11 mouse cellular contexts compared by ENCODE assay signal in genomic region chr12:118186881-118187489, GRCm38 (mm10). TPM values are rescaled to one million over a fixed set of nuclear protein-coding genes. Genes with fewer than 3 reads are reported as not detected.
DNase-seq lines count a peak whose midpoint lies in the region; ATAC-seq lines count a peak whose summit lies in the region.
"Had no signal": no experiment of that assay in that cellular context is flagged by ENCODE, and none has a peak within 500 bp of the region (broad histone marks: within the 10 kb centered on the region; RNA-seq: fewer than 3 reads in every experiment).

No protein-coding gene starts in this region.

- peaks cover 30% of the 10 kb centered on the region for H3K4me1 ChIP-seq in forebrain, embryonic 10.5 days
- H3K4me1 ChIP-seq in forebrain, embryonic 15.5 days = peaks cover 3% of the 10 kb centered on the region; the same call in 1 of the 2 replicates
- H3K4me1 ChIP-seq in midbrain, embryonic 10.5 days = peaks cover 28% of the 10 kb centered on the region
- no peaks in the 10 kb centered on the region for H3K4me1 ChIP-seq in midbrain, embryonic 15.5 days
- peaks cover 7% of the 10 kb centered on the region; the same call in 1 of the 2 replicates for H3K4me1 ChIP-seq in forebrain, embryonic 14.5 days (ENCODE audit: control insufficient read depth, insufficient read depth, low read length)

- 13% methylated on average over 4 of the region's 4 CpGs for WGBS in forebrain, embryonic 10.5 days
- 9% methylated on average over 4 of the region's 4 CpGs for WGBS in forebrain, embryonic 15.5 days
- 26% methylated on average over 4 of the region's 4 CpGs for WGBS in midbrain, embryonic 10.5 days
- WGBS in midbrain, embryonic 15.5 days = 16% methylated on average over 4 of the region's 4 CpGs
- WGBS in forebrain, embryonic 14.5 days = 6% methylated on average over 4 of the region's 4 CpGs

- no peak overlapping the region for H3K4me2 ChIP-seq in forebrain, embryonic 15.5 days (replicated peaks)
- H3K4me2 ChIP-seq in midbrain, embryonic 15.5 days = no peak overlapping the region
- no peak overlapping the region for H3K4me2 ChIP-seq in forebrain, embryonic 14.5 days (ENCODE audit: low read length)

- ATAC-seq in forebrain, embryonic 15.5 days (replicated peaks) = no peak
- no peak for ATAC-seq in midbrain, embryonic 15.5 days (replicated peaks)
- no peak for ATAC-seq in forebrain, embryonic 14.5 days
- no peak for ATAC-seq in megakaryocyte progenitor cell, adult 5-6 weeks (replicated peaks; ENCODE audit: poor library complexity)
- ATAC-seq: activated CD4-positive, CD25-positive, alpha-beta regulatory T cell, adult 4 months; inflammation-experienced regulatory T-cells, adult 6 months had no signal

- DNase-seq in forebrain, embryonic 10.5 days (ENCODE audit: extremely low spot score, low spot score) = peak; percentile 50
- DNase-seq in midbrain, embryonic 10.5 days (ENCODE audit: low spot score) = peak; percentile 56
- peak; percentile 21 for DNase-seq in forebrain, embryonic 14.5 days (ENCODE audit: low spot score)
- DNase-seq in retina, embryonic 14.5 days (ENCODE audit: low spot score) = peak; percentile 90
- DNase-seq in layer of hippocampus, adult 9-10 months (ENCODE audit: low spot score) = no peak

- no peak overlapping the region for H3K9ac ChIP-seq in forebrain, embryonic 15.5 days (replicated peaks)
- H3K9ac ChIP-seq in midbrain, embryonic 15.5 days = no peak overlapping the region
- H3K9ac ChIP-seq in forebrain, embryonic 14.5 days (ENCODE audit: low read length) = no peak overlapping the region

- H3K27me3 ChIP-seq in forebrain, embryonic 10.5 days (ENCODE audit: poor library complexity, severe bottlenecking) = peaks cover 72% of the 10 kb centered on the region
- no peaks in the 10 kb centered on the region; the same call in 1 of the 2 replicates for H3K27me3 ChIP-seq in forebrain, embryonic 15.5 days
- H3K27me3 ChIP-seq in midbrain, embryonic 10.5 days (ENCODE audit: low read depth, poor library complexity, severe bottlenecking) = peaks cover 52% of the 10 kb centered on the region
- 0 out of 2 replicates have a peak, but pooled peaks cover 5% of the 10 kb centered on the region for H3K27me3 ChIP-seq in midbrain, embryonic 15.5 days (replicated peaks)
- H3K27me3 ChIP-seq in forebrain, embryonic 14.5 days (replicated peaks; ENCODE audit: control insufficient read depth, insufficient read depth, low read length) = 0 out of 2 replicates have a peak, but pooled peaks cover 5% of the 10 kb centered on the region

- H3K27ac ChIP-seq in forebrain, embryonic 10.5 days = no peak overlapping the region
- no peak overlapping the region for H3K27ac ChIP-seq in forebrain, embryonic 15.5 days (replicated peaks)
- no peak overlapping the region for H3K27ac ChIP-seq in midbrain, embryonic 10.5 days (replicated peaks)
- H3K27ac ChIP-seq in midbrain, embryonic 15.5 days = no peak overlapping the region
- H3K27ac ChIP-seq in forebrain, embryonic 14.5 days (ENCODE audit: low read depth, low read length) = no peak overlapping the region
- H3K27ac ChIP-seq: macrophage had no signal

- no peak overlapping the region for H3K4me3 ChIP-seq in forebrain, embryonic 10.5 days
- H3K4me3 ChIP-seq in forebrain, embryonic 15.5 days = no peak overlapping the region
- no peak overlapping the region for H3K4me3 ChIP-seq in midbrain, embryonic 10.5 days
- H3K4me3 ChIP-seq in midbrain, embryonic 15.5 days = no peak overlapping the region
- no peak overlapping the region for H3K4me3 ChIP-seq in forebrain, embryonic 14.5 days (ENCODE audit: low read depth, low read length)

- no peaks in the 10 kb centered on the region for H3K36me3 ChIP-seq in forebrain, embryonic 10.5 days (replicated peaks)
- no peaks in the 10 kb centered on the region for H3K36me3 ChIP-seq in forebrain, embryonic 15.5 days
- H3K36me3 ChIP-seq in midbrain, embryonic 10.5 days = no peaks in the 10 kb centered on the region
- H3K36me3 ChIP-seq in midbrain, embryonic 15.5 days (replicated peaks) = no peaks in the 10 kb centered on the region
- H3K36me3 ChIP-seq in forebrain, embryonic 14.5 days (ENCODE audit: control insufficient read depth, insufficient read depth, low read length) = no peaks in the 10 kb centered on the region

- no peaks in the 10 kb centered on the region for H3K9me3 ChIP-seq in forebrain, embryonic 10.5 days
- H3K9me3 ChIP-seq in forebrain, embryonic 15.5 days = no peaks in the 10 kb centered on the region
- no peaks in the 10 kb centered on the region for H3K9me3 ChIP-seq in midbrain, embryonic 10.5 days (replicated peaks)
- no peaks in the 10 kb centered on the region for H3K9me3 ChIP-seq in midbrain, embryonic 15.5 days
- H3K9me3 ChIP-seq in forebrain, embryonic 14.5 days (replicated peaks; ENCODE audit: control insufficient read depth, low read length) = no peaks in the 10 kb centered on the region

RNA-seq across cellular contexts. Expression of gene Dnah11, which starts 11.9 kb away (rescaled TPM):
- 0.07 and 0.17 TPM in 2 replicates for polyA plus RNA-seq in forebrain, embryonic 10.5 days (2016; fragmentation: Nextera tagmentation; extraction: Ambion mirVana)
- 0.22 and 0.46 TPM in 2 replicates for polyA plus RNA-seq in forebrain, embryonic 15.5 days (2015; fragmentation: Nextera tagmentation; extraction: Ambion mirVana)
- 0.26 and 0.37 TPM in 2 replicates for polyA plus RNA-seq in midbrain, embryonic 10.5 days (2016; fragmentation: Nextera tagmentation; extraction: Ambion mirVana)
- polyA plus RNA-seq in midbrain, embryonic 15.5 days (2015; fragmentation: Nextera tagmentation; extraction: Ambion mirVana) = 0.10 and 0.11 TPM in 2 replicates
- polyA plus RNA-seq in forebrain, embryonic 14.5 days (2014; fragmentation: Nextera tagmentation; extraction: Ambion mirVana) = 0.11 and 0.15 TPM in 2 replicates
- total RNA-seq in megakaryocyte progenitor cell, adult 5-6 weeks (2015) = 0.05 TPM in 1 of 2 replicates, not detected in the other
- total RNA-seq in megakaryocyte progenitor cell, adult 5-6 weeks (2017) = under 0.01 and 0.07 TPM in 2 replicates
